Mouse (Mus musculus): ENCODE data around the gene Olfr347. TPM values are rescaled to one million over a fixed set of nuclear protein-coding genes. Genes with fewer than 3 reads are reported as not detected.

Olfr347 gene
- total RNA-seq (2021), result not detected
- long read RNA-seq, experiment 1, result 0 reads
- long read RNA-seq, experiment 2, result 0 reads

- DNase-seq, result no peak
Measured at GRCm38 (mm10) chr2:36731602-36732001, at the start of gene Olfr347. Gene Olfr347, plus strand, starts transcription at chr2:36731902.

GRCm38 (mm10) chr2:36685488-36685887 is 46.2 kb upstream of the Olfr347 start, which contains the start of gene Olfr346:
Gene Olfr346, plus strand, starts transcription at chr2:36685788.
- DNase-seq, result no peak

GRCm38 (mm10) chr2:36736226-36736625 is 4.5 kb downstream of the Olfr347 start:
- peak; percentile 3 for DNase-seq

DNA sequence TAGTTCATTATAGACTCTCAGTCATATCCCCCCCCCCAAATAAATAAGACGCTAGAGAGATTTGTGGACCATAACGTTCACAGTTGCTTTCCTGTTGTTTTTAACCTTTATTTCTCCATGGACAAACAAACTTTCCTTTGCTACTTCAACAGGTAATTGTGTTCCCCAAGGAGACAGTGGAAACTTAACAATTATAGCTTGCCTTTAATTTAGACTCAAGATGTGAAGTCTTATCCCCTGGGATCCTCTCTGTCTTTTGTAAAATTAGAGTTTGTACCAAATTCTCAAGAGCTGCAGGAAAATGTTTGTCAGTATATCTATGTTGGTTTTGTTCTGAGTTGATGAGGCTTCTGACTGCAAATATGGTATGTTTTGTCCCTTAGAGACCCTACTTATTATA is 52.3 kb downstream of the Olfr347 start, which contains the start of gene Olfr348:
TSS of gene Olfr348 (plus strand) at position 301 of the 400 bp plus-strand sequence.
- DNase-seq, result no peak

Other genes starting within 250 kb of the Olfr347 start
- gene Olfr341, start 249.4 kb upstream of the Olfr347 start, total RNA-seq (2021), result not detected
- gene Olfr342, start 206.9 kb upstream of the Olfr347 start, total RNA-seq (2021), result not detected
- under 1 TPM in 1 of 2 experiments, not detected in 1; 0.03 TPM for gene Olfr344, start 165.2 kb upstream of the Olfr347 start, total RNA-seq (2021)
- gene Olfr345, start 91.9 kb upstream of the Olfr347 start, total RNA-seq (2021), result not detected
- not detected for gene Olfr346, start 46.1 kb upstream of the Olfr347 start, total RNA-seq (2021)
- not detected for gene Olfr348, start 52.4 kb downstream of the Olfr347 start, total RNA-seq (2021)
- gene Olfr50, start 58.6 kb downstream of the Olfr347 start, total RNA-seq (2021), result not detected
- not detected for gene Olfr3, start 85.1 kb downstream of the Olfr347 start, total RNA-seq (2021)
- not detected for gene Olfr350, start 114.4 kb downstream of the Olfr347 start, total RNA-seq (2021)
- not detected for gene Olfr351, start 130.8 kb downstream of the Olfr347 start, total RNA-seq (2021)
- gene Olfr352, start 136.6 kb downstream of the Olfr347 start, total RNA-seq (2021), result not detected
- gene Olfr353, start 161.0 kb downstream of the Olfr347 start, total RNA-seq (2021), result not detected
- not detected for gene Olfr354, start 173.8 kb downstream of the Olfr347 start, total RNA-seq (2021)
- not detected for gene Olfr355, start 197.0 kb downstream of the Olfr347 start, total RNA-seq (2021)
- gene Olfr356, start 205.2 kb downstream of the Olfr347 start, total RNA-seq (2021), result not detected

Data from adrenal gland, postnatal 10 days (tissue).